Mouse (Mus musculus) brain, adult 2 months (tissue): ENCODE measurements around the gene Fam53b.

Experiments
- DNase-seq: peaks from one replicate; pipeline ENCODE4 v3.0.0; 2011; ENCODE audit warnings: low read depth, low spot score

Gene Fam53b

DNA sequence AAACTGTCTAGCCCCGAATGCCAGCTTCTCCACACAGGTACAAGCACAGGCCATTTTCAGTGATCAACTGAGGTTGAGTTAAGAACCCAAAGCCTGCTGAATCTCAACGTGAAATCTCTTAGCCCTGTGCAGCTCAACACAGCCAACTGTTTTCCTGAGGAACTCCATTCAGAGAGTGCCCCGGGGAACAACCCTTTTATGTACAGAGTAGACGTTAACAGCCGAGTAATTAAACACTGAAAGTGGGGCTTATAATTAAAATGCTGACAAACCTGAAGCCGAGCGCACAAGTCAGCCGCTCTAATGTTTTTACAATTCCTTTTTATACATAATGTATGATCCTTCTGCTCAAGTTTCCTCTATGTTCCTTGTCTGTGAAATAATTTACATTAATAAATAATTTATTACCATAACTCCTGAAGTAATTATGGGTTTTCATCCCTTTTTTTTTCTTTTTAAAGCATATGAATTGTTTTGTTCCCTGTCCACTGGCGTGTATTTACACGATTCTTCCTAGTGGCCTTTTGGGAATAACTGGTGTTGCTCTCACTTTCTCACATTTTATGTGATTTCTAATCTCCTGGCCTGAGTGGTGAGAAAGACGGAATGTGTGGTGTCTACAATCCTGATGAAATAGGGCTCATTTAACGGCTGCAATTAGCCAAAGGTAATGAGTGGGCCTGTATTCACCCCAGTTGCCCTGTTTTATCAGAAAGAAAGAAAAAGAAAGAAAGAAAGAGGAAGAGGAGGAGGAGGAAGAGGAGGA, 46.3 kb downstream of the Fam53b start:
- peak; percentile 42 for DNase-seq

DNA sequence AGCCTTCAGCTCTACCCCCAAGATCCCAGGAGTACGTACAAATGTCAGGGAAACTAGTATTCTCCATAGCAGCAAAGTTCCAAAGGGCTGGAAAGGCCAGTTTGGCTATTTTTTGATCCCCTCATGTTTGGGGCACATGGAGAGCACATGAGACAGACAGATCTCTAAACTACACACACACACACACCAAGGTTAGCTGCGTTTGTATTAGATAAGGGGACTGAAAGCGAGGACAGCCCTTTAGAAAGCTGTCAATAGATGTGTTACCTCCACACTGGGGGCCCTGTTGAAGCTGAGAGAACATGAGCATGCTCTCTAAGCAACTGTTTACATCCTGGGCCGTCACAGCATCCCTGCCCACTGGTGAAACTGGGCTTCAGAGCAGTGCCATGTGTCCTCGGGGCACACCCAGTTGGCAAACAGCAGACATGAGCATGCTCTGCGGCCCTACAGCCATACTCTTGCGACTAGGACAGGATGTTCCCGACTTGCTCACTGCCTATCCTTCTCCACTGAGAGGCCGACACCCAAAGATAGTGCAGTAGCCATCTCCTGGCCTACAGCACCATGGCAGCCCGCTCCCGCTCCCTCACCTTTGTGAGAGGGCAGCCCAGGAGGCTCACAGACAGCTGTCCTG, 47.3 kb downstream of the Fam53b start:
- peak; percentile 66 for DNase-seq

DNA sequence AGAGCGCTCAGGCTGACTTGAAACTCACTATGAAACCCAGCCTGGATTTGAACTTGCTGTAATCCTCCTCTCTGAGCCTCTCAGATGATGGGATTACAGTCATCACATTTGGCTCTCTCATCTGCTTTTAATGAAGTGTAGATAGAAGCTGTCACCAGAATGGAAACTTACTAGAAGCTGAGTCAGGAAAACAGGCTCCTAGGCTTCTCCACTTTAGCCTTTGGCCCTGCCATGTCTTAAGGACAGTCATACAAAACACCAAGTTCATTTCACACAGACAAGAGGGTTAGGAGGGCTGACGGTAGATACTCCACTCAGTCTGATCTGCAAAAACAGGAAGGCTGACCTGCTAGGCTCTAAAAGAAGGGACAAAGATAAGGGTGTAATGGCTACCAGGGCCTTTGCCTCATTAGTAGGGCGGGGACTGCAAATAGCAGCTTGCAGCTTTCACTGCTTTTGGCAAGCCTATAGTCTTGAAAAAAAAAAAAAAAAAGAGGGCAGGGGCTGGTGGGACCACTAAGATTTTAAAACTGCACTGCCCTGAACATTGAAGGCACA, 48.0 kb downstream of the Fam53b start:
- DNase-seq, result no peak

DNA sequence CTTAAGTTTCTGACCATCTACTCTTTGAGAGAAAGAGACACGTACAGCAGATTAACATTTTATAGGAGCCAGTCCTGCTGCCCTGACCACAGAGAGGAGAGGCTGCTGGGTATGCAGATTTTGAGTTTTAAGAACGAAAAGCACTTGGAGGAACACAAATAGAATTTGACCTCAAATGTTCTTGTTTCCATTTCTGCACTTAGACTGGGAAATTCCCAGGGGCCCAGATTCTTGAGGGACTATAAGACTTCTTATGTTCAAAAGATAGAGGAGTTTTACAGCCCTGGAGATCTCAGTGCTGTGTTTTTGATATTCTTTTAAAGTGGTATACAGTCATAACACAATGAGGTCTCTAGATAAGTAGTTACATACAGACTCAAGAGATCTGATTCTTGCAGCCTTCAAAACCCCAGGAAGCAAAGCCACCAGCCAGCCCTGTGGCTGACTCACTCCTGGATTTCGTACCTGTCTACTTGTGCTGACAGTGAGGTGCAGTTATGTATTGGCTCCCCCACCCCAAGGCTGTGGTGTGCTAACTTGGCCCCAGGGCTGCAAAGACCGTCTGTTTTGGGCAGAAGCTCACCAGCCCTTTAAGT, 48.7 kb downstream of the Fam53b start:
- no peak for DNase-seq

DNA sequence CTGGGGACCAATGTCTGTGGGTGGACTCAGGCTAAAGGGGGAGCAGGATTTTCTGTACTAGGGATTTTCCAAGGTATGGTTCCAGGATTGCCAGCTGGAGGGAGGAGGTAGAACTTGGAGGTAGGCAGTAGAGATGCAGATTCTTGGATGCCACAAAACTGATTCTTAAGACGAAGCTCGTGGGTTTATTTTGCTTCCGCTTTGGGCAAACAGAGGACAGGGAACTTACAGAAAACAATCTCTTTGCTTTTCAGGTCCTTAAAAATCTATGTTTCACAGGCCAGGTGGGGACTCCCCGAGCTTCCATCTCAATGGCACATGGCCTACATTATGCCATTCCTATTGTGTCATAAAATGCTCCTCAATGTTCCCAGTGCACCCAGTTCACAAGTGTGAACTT, 49.4 kb downstream of the Fam53b start:
- DNase-seq, result peak; percentile 73

DNA sequence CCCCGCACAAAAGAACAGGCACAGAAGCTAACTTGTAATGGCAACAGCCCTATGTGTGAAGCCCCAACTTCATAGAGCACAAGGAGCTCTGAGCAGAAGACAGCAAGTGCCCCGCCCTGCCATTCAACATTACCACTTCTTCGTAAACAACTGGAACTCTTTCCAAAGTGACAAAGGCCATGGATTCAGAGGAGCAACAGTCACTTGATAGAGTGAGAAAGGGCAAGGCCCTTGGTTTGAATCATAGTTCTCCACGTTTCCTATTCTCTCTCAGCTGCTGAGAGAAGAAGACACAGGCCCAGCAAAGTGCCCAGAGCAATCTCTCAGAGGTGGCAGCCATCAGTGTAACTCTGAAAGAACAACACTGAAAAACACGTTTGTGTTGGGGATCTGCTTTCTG, 49.8 kb downstream of the Fam53b start:
- no peak for DNase-seq

DNA sequence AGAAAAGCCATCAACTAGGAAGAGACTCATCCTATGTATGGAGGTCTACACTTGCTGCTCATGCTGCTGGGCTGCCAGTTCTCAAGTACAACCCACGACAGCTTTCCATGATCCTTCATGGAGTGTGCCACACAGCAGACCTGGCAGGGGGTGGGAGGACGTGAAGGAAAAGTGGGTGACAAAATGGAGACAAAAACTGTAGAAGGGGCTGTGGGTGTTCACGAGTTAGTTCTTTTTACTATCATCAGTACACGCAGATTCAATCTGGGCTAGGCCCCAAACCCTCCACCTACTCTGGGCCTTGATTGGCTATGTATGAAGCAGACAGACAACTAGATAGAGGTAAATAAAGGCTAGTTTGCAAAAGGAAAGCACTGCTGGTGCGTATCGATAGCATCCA, 50.3 kb downstream of the Fam53b start:
- peak; percentile 83 for DNase-seq

DNA sequence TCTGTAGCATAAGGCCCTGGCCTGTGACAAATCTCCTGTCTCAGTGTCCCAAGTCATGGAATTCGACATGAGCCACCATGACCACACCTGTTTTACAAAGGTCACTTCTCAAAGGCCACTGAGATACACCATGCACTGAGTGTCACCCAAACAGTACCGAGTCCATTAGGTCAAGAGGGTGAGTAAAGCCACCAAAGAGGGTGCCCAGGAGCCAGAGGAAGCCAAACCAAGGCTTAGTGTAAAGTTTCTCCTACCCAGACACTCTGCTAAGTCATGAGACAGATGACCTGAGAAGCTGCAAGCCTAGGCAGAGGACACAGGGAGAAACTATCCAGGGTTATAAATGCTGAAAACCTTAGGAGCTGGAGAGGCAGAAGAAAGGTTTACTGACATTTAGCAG, 52.3 kb downstream of the Fam53b start:
- no peak for DNase-seq

DNA sequence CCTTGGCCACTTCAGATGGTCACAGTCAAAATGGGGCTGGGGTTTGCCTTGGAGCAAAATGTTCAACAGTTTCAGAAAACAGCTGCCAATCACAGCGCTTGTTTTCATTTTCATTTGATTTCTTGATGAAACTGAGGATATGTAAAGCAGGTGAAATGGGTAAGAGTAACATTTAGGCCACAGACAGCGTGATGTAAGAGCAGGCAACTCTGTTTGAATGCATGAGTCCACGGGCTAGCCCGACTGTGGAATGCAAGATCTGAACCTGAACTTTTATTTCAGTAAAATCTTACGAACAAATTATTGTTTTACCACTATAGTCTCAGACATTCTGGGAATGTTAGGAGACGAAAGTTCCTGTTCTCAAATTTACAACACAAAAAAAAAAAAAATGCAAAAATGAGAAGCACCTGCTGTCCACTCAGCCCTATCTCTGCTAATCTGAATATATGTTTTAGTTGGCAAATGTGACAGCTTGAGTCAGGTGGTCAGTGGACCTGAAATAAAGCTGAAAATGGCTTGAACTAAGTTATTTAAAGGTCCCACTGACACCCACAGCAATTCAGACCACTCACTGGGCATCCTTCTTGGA, 53.0 kb downstream of the Fam53b start:
- no peak for DNase-seq

DNA sequence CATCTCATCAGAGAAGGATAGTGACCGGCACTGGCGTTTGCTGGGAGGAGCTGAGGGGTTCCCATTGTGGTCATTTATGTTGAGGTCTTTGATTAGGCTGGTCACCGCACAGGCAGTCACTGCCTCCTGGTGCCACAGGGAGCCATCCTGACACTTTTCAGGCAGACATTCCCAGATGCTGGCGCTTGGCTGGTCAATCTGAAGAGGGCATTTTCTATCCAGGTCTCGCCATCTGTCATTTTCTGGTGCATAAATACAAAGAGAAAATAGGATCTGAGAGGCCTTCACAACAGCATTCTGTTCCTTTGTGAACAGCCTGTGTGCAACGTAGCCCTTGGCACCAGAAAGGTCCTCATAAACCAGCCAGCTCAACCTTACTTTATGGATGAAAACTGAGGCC, 53.8 kb downstream of the Fam53b start:
- peak; percentile 96 for DNase-seq

DNA sequence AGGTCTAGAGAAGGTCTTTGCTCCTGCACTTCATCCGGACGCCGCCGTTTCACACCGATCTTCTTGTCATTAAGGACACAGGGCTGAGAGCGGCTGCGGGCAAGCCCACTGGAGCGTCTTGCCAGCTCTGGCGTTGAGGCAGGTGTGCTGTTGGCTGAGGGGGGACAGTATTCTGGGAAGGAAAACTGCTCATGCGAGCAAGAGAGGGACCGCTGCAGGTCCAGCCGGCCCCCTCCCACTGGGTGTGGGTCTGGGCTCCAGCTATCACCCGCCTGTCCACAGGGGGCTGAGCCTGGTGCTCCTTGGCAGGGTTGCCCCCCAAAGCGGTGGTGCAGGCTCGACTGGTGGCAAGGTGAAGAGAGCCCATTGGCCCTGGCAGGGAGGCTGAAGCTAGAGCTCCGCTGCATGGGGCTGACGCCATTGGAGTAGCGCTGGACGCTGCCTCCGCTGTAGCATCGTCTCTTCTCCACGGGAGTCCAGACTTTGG, 54.2 kb downstream of the Fam53b start:
- no peak for DNase-seq

DNA sequence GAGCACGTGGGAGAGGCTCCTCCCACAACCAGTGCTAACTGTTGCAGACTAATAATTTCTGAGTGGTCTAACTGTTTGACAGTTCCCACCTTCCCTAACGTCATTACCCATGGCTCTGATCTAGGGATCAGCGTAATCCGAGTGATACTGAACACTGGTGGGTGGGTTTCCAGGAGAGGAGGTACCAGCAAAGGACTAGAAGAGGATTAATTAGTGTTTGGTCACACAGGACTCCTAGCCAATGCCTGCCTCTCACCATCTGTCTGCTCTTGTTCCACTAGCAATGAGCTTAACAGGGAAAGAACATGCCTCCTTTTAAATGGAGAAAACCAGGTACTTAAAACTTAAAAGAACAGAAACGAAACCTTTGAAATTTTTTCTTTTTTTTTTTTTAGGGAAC, 54.8 kb downstream of the Fam53b start:
- peak; percentile 85 for DNase-seq

DNA sequence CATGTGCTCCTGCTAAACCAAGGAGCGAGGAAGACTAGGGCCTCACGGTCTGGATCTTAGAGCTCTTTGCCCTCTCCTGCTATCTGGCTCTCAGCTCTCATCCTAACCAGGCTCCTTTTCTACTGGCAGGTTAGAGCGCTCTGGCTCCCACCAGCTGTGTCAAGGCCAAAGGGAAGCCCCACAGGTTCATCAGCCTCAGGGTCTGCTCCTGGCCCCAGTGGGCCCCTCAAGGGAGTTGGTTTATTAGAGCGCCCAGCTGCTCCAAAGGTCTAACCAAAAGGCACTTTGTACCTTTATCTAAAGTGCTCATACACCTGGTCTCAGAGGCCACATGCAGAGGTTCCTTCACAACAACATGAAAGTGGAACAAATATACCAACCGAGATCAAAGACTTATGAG, 57.4 kb downstream of the Fam53b start:
- DNase-seq, result no peak

DNA sequence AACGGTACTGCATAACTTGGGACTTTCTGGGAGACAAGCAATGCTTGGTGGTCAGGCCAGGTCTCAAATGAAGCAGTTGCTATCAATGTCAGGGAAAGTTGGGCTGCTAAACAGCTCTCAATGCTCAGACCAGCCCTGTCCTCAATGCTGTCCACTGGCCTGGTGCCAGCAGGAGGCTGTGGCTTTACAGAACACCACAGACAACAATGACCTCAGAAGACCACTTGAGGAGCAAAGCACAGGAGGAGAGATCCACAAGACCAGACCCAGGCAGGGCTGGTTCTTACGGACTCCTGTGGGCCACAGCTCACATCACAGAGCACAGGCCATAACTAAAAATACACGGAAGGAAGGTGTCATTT, 59.3 kb downstream of the Fam53b start:
- no peak for DNase-seq

DNA sequence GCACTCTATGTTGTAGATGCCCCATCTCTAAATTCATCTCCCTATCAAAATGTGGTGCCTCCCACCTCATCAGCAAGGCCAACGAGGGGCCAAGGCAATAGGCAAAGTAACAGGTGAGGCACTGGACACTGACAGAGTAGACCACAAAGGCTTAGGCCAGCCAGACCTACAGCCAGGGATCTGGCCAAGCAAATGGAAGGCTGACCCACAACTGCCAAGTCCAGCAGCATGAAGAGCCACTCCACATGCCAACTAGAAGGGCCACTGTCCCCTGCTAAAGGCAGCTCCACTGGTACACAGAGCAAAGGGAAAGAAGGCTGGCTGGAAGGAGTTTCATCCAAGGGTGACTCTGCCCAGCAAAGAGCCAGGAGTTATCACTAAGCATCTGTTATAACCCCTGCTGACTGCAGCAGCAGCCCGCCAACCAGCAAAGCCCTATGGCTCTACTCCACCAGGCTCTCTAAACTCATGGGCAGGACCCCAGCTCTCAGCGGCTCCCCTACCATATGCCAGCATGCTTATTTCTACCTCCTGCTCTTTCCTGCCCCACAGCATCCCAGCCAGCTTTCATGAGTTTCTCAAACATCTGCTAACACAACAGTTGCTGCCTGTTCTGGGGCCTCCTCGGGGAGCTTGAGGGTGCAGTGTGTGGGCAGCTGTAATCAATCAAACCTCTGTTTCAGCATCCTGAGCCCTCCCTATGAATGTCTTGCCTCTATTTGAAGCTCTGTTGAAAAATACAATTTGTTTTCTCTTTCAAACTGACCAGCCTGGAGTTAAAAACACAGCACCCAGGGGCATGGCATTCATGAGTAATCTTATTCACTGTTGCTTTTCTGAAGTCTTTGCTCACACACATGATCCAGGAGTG, 59.9 kb downstream of the Fam53b start:
- DNase-seq, result peak; percentile 69

DNA sequence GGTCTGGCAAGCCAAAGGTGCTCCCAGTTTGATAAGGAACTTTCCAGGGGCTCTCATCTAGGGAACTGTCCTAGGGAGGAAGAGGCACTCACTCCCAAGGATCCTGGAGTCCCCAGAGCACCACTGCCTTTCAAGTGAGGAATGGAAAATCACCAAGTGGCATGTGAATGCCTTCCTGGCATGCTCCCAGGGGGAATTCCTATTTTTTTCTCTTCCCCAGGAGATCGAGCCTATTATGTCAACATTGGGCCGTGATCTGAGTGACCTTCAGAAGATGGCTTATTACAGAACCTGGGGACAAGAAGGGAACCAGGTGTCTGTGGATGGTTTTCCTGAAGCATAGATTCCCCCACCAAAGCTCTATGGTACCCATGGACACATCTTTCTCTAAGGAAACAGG, 62.0 kb downstream of the Fam53b start:
- DNase-seq, result peak; percentile 56

DNA sequence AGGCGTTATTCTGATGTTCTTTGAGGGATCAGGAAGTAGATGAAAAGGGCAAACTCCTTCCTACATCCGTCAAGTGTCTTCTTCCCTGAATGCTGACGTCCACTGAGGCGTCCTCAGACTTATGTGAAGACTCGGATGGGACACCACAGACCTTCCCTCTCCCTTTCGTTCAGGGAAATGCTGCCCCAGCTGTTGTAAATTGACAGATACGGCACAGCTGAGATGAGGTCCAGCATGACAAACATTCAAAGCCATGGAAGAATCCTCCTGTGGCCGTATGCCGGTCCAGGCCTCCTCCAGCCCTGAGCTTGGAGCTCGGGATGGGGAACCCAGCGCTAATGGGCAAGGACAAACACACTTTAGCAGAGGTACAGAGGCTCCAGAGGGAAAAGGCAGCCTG, 64.2 kb downstream of the Fam53b start:
- no peak for DNase-seq

DNA sequence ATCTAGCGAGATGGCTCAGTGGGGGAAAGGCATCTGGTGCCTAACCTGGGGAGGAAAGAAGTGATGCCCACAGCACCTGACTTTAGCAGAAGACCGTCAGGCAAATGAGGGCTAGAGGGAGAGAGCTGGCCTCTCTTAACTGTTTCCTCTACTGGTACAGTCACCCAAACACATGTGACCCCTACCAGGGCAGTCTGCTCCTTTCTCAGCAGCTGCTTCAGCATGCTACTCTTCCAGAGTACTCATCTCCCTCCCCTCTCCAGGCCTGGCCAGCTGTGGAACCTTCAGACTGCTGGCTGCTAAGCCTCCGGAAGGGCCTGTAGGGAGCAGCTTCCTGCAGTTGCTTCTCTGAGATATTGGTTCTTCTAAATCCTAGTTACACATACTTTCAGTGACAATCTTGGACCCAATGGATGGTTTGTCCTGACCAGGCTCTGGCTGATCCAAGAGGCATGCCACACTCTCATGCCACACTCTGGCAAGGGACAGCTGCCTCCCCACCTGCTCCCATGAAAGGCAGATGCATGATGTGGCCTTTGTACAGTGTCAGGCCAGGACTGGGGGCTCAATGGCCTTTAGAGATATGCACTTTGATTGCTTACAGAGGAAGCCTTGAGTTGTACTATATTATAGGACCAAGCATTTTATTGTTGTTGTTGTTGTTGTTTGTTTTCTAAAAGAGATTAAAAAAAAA, 65.5 kb downstream of the Fam53b start:
- no peak for DNase-seq

DNA sequence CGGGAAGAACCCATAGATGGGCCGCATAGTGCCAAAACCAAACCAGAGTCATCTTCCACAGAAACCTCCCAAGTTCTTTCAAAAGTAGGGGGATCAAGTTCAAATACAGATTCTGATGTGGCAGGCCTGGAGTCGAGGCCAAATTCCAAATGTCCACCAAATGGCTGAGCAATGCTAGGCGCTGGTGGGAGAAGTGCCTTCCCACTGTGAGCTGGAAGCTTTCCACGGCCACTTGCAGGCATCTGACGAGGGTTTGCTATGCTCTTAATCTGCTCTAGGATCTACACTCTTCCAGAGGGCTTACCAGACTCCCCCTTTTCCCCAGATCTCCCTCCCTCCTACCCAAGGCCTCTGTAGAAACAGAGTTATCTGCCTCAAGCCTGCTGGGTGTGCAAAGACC, 66.6 kb downstream of the Fam53b start:
- DNase-seq, result peak; percentile 83

DNA sequence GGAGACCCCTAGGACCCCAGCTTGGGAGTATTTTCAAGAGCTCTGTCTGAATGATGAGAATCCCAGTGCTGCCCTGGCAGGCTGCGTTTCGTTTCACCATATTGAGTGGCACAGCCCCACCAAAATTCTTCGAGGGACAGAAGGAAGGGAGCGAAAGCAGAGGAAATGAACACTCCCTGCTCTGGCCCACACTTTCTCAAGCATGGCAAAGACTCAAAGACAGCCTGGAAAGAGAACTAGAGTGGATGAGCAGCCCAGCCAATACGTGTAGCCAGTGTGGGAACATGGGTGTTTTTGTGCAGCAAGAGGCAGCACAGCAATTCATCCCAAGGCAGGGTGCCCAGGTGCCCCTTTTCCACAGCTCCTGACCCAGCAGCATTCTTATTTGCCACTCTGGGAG, 70.8 kb downstream of the Fam53b start:
- DNase-seq, result peak; percentile 67

DNA sequence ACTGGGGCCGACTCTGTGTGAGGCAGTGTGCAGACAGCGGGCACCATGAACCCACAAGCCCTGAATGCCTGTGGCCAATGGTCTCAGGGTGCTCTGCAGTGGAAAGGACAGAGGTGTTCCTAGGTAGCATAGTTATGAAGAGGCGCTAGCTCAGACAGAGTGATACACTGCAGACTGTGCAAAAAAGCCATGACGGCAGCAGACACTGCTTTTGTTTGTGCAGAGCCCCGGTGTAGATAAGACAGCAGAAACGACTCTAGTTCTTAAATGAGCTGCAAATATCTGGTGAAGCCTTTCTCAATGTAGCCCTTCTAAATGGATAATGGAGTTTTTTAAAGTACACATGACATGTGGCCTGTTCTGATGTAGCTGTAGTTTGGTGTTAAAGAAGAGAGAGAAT, 73.9 kb downstream of the Fam53b start:
- no peak for DNase-seq
